Mouse (Mus musculus): ENCODE data around the gene Lyst. TPM values are rescaled to one million over a fixed set of nuclear protein-coding genes. Genes with fewer than 3 reads are reported as not detected.

Gene Lyst
- polyA plus RNA-seq (2014; fragmentation: Illumina TruSeq; extraction: RNeasy Lipid Tissue Mini Kit (QIAGEN cat#74804); ENCODE audit: low read depth, low replicate concordance): 9.3 TPM

DNA sequence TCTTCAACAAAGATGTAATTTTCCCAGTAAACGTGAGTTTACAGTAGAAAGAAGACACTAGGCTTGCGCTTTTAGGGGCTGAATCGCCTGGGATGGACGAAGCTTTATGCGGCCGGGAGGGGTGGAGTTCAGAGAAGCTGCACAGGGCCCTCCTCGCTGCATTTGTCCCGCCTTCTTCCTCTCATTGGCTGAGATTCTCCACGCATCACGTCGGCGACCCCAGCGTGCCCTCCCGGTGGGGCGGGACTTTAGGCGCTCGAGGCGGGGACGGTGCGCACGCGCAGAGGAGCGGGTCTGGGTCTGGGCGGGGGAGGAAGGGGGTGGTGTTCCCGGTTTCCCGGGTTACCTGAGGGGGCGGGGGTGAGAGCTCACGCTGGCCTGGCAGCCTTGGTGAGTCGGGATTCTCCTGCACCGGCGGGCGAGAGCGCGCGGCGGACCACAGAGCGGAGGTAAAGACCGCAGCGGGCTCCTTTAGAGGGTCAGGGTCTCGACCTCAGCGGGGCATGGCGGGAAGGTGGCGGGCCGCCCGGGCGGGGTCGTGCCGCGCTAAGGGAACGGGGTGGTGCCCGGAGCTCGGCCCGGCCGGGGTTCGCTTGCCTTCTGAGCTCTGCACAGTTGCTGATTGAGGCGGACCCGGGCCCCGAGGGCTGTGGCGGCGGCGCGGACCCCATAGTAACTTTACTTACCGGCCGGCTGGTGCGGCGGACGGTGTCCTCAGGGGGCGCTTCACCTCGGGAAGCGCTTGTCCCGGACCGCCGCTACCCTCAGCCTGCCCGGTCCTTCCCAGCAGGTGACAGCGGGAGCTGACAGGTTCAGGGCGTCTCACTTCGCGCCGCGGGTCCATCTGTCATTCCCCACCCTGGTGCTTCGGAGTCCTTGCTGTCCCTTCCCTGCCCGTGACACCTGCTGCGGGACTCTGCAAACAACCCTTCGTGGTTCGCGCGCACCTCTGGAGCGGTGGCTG lies at the start of gene Lyst:
Lyst (plus strand) TSS at position 350 of the 964 bp plus-strand sequence.

DNA sequence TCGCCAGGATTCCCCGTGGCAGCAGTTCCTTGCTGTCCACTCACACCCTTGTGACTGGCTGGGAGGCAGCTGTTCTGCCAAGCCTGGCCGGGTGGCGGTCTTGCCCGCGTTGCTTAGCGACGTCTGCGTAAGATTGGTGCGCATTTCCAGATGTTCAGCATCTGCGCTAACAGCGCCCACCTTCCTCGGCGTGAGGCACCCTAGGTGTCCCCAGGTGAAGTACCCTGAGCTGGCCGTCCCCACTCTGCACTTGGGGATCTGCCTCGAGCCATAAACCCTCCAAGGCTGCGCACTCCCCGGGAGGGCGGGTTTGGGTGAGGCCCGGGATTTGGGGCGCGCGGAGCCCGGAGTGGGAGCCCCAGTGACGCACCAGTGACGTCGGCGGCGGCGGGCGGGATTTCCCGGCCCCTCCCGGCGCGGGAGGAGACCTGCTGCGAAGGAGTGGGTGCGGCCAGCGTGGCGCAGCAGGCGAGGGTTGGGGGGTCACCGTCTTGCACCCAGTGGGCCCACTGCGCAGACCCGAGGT lies 193.8 kb downstream of the Lyst start, which contains the start of gene Gng4:
Gng4 (plus strand) TSS at position 166 of the 526 bp plus-strand sequence.

Other genes starting within 250 kb of the Lyst start
- gene Gpr137b, start 196.4 kb upstream of the Lyst start, polyA plus RNA-seq (2014; fragmentation: Illumina TruSeq; extraction: RNeasy Lipid Tissue Mini Kit (QIAGEN cat#74804); ENCODE audit: low read depth, low replicate concordance): 71.9 TPM
- 47.3 TPM for gene Nid1, start 152.8 kb upstream of the Lyst start, polyA plus RNA-seq (2014; fragmentation: Illumina TruSeq; extraction: RNeasy Lipid Tissue Mini Kit (QIAGEN cat#74804); ENCODE audit: low read depth, low replicate concordance)
- gene Gng4, start 193.7 kb downstream of the Lyst start, polyA plus RNA-seq (2014; fragmentation: Illumina TruSeq; extraction: RNeasy Lipid Tissue Mini Kit (QIAGEN cat#74804); ENCODE audit: low read depth, low replicate concordance): 2.3 TPM

All from kidney, adult 10 weeks (tissue).